Mouse (Mus musculus): ENCODE data around the gene Lamp5. TPM values are rescaled to one million over a fixed set of nuclear protein-coding genes. Genes with fewer than 3 reads are reported as not detected.

Gene Lamp5
- polyA plus RNA-seq (2012; rRNA removed): not detected in 2 replicates

DNA sequence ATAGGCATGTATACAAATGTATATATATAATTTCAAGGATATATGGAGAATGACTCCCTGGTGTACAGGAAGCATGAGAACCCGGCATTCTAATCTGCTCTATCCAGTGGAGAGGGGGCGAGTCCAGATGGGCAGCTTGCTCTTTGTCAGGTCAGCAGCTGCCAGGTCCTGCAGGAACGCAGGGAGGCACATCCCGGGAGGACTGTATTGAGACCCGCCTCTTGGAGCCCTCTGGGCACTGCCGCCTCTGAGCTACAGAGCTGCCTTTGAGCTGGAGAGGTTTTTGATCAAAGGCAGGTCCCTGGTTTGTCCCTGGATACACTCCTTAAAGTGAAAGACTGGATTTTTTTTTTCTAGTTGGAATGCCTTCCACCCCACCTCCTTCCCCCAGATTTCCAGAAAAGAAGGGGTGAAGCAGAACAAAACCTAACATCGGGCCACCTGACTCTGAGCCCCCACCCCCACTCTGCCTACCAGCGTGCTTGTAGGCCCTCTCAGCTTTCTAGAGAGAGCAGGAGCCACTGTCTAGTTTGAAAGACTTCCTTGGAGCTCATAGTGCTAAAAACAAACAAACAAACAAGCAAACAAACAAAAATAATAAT lies at the start of gene Lamp5:
Gene Lamp5, plus strand, starts transcription at position 552 of the 602 bp plus-strand sequence.
- no peak for DNase-seq (ENCODE audit: low spot score)

DNA sequence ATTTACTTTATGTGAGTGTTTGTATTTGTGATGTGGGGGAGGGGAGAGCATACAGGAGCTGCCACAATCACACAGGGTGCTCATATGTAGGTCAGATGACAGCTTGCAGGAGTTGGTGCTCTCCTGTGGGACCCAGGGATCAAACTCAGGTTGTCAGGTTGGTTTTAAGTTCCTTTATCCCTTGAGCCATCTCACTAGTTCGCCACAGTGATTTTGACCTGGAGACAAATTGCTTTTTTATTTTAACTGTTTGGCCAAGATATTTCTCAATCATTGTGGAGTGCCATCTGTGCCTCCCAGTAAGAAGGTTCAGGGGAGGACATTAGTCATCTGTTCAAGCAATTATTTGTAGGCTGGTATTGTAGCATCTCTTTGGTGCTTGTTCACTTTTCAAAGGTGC lies 48.2 kb upstream of the Lamp5 start:
- no peak for DNase-seq (ENCODE audit: low spot score)

DNA sequence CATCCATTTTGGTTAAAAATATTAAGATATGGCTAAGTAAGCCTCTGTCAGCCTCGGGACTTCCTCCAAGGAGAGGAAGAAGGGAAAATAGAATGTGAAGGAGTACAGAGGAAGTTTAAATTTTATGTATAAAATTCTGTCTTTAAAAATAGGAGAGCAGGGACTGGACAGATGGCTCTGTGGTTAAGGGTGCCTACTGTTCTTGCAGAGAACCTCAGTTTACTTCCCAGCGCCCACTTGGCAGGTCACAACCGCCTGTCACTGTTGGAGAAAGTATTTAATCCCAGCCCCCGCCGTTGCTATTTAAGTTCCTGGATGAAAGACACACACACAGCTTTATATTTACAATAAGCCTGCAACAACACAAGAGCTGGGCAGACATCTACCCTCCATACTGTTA lies 45.8 kb upstream of the Lamp5 start:
- no peak for DNase-seq (ENCODE audit: low spot score)

DNA sequence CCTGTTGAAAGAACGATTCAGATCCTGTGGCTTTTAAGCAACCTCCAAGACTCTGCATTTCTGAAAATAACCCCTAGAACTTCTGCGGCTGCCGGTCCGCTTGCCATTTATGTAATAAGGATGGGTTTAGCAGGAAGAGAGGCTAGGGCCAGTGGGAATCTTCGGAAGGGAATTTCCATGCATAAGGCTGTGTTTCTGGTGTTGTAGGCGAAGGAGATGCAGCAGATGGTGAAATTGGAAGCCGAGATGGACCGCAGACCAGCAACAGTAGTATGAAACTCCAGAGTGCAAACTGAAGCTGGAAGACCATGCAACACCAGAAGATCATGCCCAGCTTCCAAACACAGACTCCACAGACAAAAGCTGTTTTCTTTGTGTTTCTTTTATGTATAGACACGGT lies 39.3 kb upstream of the Lamp5 start:
- no peak for DNase-seq (ENCODE audit: low spot score)

DNA sequence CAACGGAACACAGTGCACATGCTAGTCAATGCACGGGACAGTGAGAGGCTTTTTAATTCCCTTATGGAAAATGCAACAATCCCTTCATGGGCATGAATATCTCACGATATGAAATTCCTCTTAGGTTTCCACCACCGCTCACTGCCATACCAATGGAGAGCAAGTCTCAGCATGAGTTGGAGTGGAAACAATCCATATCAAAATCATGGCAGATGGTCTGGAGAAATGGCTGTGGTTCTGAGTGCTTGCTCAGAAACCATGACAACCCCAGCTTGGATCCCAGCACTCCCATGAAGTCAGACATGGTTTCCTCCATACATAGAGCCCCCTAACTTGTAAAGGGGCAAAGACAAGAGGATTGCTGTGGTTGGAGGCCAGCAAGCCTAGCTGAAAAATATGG lies 3.6 kb upstream of the Lamp5 start:
- DNase-seq (ENCODE audit: low spot score): no peak

DNA sequence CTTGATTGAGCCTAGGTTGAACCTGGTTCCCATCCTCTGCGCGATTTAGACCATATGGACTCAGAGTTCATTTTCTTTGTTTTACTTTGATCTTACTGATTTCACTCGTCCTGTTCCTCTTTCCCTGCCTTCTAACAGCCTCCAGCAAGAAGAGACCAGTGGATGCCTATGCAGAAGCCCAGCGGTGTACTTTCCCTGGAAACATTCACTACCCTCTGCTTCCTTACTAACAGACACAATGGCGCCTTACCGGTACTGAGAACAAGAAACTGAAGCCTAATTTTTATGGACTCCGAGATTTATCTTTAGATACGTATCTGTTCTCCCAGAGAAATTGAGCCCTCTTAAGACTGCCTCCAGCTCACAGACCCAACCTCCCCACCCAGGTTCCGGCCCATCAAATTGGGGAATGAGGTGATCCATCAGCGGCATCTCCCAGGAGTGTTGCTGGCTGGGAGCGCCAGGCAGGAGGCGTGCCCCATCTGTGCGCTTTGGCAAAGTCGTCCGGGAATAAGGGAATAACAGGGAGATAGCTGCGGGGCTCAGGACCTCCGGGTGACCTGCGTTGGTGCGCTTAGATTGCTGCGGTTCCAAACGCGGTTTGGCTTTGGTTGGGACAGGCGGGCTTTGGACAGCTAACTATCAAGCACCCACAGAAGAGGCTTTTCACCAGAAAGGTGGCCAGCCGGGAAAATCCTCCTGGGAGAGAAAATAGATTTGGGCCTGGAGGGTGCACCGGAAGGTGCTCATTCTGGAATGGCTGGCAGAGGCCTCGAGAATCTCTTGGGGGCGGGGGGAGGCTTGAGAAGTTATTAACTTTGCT lies 1.0 kb upstream of the Lamp5 start:
- DNase-seq (ENCODE audit: low spot score): no peak

DNA sequence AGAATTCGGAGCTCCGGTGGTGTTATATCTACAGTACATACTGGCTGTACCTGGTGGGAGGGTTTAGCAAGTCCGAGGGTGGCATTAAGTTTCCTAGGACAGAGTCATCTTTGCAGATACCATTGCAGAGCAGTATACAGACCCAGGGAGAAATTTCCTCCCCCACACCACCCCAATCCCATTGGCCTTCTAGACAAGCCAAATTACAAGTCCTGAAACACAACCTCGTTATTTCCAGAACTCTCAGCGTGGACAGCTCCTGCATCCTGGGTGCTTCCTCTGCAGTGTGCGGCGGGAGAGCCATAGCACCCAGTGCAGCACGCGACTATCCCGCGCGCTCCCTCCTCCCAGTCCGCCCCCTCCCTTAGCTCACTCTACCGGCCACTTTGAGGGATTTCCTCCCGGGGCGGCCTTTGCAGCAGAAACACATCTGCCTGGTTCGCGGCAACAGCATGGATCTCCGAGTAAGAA lies 5.9 kb downstream of the Lamp5 start:
- DNase-seq (ENCODE audit: low spot score): no peak

DNA sequence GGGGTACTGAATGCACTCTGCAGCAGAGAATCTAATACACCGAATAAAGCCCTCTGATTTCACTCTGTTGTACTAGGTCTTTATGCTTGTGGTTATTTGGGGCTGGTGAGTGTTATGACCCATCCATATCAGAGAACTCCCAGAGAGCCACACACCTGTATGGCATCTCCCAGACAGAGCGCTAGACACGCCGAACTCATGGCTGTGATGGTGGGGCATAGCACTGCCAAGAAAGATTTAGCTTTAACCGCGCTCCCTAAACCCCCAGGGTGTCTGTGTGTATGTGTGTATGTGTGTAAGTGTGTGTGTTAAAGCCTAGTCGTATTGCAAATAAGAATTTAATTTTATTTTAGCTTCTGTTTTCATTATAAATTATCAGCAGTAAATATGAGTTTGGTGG lies 6.4 kb downstream of the Lamp5 start:
- no peak for DNase-seq (ENCODE audit: low spot score)

DNA sequence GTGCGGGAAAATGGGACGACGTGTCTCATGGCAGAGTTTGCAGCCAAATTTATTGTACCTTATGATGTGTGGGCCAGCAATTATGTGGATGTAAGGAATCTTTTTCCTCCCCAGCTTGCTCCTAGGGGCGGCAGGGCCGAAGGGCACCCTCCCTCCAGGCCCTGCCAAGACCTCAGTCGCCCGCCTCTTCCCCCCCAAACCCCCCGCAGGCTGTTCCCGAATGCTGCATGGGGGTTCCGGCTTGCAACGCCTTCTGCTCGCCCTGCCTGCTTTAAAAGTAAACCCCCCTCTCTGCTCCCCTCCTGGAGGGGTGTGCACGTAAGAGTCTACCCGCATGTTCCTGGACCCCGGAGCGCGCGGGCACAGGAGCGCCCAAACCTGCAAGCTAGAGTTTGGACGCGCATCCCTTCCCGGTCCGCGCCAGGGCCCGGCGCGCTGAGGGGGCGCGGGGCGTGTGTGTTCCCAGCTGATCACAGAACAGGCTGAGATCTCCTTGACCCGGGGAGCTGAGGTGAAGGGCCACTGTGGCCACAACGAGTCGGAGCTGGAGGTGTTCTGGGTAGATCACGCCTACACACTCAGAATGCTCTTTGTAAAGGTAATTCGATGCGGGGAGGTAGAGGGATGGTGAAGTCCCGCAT lies 7.1 kb downstream of the Lamp5 start:
- DNase-seq (ENCODE audit: low spot score): no peak

DNA sequence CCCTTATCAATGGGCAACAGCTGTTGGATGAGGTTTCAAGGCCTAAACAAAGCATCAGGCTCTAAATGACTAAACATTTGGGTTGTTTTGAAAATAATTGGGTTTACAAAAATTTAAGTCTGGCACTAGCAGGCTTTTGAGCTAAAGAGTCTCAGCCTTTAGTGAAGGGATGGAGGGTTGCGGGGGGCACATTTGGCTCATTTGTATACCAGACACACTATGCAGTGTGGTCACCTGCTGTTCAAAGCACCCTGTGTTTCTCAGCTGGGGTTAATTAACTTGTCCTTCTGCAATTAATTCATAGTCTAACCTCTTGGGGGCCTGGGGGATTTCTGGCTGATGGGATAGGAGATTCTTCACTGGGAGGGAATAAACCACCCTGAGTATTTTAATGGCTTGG lies 12.3 kb downstream of the Lamp5 start:
- no peak for DNase-seq (ENCODE audit: low spot score)

DNA sequence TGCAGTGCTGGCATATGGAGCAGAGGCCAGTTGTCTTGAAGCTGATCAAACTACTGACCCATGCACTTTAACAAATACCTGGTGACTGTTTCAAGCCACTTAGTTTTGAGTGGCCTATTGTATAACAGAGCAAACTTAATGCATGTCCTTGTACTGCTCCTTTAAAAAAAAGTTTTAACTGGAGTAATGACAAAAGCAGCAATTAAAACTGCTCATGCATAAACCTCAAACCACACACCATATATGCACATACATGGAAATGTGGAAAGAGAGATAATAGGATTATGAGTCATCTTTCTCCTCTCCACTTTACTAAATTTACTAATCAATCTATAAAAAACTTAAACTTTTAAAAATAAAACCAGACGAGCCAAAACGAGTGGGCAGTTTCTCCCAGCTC lies 43.9 kb downstream of the Lamp5 start:
- DNase-seq (ENCODE audit: low spot score): no peak

DNA sequence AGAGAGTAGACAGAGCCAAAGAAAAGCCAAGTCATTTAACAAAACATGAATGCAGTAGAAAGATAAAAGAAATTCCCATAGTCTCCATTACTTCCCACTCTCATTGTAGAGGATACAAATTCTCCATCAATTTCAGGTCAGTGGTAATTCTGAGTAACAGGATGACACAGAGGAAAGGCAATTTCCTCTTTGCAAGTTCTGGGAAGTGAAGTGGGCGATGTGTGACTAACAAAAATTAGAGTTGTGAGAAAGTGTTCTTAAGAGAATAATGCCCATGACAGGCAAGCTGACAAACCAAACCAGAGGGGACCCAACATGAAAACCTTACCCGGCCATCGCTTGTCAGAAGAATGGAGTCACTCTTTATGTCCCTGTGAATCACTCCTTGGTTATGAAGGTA lies 45.1 kb downstream of the Lamp5 start:
- no peak for DNase-seq (ENCODE audit: low spot score)

DNA sequence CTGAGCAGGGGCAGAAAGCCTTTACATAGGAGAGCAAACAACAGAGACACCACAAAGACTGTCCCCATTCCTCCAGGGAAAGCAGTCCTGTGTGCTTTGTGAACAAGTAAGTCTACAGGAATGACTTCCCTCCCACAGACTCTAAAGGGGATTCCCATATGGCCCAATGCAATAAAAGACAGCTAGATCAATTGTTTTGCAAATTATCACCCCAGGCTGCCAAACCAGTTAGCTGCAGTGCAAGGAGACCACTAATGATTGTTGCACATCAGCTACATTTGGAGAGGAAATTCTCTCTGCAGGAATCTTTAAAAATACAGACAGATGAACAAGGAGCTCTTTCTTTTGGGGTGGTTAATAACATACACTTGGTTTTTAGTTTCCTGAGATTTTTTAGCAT lies 55.6 kb downstream of the Lamp5 start:
- no peak for DNase-seq (ENCODE audit: low spot score)

DNA sequence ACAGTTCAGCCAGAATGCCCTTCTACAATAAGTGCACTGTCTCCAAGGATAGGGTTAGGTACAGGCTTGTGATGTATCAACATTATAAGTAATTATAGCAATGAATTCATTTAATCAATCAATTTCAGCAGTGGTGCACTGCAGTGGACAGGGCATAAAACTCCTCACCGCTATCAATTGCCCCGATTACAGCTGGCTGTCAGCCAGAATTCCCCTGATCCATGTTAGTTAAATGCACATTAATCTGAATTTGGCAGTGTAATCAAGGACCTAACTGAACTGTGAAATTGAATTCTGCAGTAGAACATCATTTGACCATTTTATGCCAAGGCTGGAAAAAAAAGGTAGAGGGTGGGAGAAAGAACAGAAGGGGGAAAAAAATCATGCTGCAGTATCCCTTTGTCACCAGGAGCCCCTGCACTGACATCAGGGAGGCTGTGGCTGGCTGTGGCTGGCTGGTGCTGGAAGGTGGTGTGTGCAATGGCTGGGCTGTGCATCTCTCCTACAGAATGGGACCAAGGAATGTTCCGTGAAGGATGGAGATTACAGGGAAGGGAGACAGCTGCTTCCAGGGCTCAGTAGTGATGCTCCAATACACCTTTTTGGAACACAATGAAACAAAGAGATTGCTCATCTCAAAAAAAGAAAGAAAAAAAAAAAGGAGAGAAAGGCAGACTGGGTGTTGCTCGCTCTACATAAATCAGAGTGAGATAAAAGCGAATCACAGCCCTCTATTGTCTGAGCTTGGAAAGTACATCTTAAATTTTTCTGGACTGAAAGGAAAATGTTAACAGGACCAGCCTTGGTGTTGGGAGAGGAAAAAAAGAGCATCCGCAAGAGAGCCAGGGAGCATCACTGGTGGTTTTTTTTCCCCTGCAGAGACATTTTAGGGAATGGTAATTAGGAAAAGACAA lies 56.3 kb downstream of the Lamp5 start:
- no peak for DNase-seq (ENCODE audit: low spot score)

DNA sequence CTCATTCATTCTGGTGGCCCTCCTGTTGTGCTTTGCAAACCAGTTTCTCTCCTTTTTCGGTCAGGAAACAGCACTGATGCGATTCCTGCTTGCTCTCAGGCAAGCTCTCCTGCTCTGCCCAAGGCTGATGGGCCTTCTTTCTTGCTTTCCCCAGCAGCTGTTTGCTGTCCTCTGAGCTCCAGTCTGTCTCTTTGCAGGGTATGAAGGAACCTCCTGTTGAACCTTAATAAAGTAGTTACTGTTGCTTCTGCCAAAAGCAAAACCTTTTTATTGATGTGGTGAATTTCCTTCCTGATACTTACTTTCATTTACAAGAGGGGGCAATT lies 57.0 kb downstream of the Lamp5 start:
- DNase-seq (ENCODE audit: low spot score): no peak

DNA sequence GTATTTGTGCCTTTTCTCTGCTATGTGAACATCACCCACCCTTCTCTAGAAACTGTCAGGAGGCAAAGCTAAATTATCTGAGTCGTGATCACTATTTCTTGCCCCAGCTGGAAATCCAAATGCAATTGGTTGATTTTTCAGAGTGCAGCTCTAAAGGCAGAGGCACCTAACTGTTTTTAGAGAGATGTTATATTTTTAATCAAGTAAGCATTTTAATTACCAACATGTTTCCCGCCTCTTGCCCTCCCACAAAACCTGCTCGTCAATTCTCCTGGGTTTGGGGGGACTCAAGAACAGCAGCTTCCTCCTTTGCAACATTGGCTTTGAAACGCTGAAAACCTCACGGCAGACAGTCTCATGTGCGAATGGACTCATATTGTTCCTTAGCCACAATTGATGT lies 61.3 kb downstream of the Lamp5 start:
- no peak for DNase-seq (ENCODE audit: low spot score)

DNA sequence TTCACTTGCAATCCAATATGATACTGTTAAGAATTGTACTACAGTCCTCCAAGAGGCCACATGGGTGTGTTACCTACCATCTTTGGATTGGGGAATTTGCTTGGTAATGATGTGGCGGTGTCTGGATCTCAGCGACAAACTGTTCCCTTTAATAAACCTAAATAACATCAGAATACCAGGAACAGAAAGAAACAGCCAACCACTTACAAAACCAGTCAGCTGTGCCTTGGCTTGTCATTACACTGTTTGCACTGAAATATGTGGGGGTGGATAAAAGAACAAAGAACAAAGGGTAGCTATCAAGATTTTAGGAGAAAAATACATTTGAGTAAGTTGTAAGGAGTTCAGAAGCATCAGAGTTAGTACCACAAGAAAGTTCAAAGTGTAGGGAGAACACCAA lies 66.0 kb downstream of the Lamp5 start:
- DNase-seq (ENCODE audit: low spot score): no peak

All from urinary bladder, adult 2 months (tissue).